Mouse (Mus musculus) G1E (cell line): ENCODE measurements at regions not wholly inside any gene's neighbourhood (a gene's known extent, or its start where the extent isn't known, plus 50 kb on each side); places are given as distances from the start of the nearest gene placed in this dataset.

ENCODE experiments used
- ATAC-seq: 2 replicates; pipeline ENCODE4 v1.8.0; 2016; ENCODE audit warnings: mild to moderate bottlenecking; ENCODE audit not compliant: insufficient number of reproducible peaks, poor library complexity, low FRiP score, severe bottlenecking; ENCODE audit errors: extremely low read depth
- DNase-seq: peaks from one replicate; pipeline ENCODE4 v3.0.0; 2012; ENCODE audit warnings: low spot score
- H3K27me3 ChIP-seq: 2 replicates; pipeline ENCODE4 v1.6.1; 2012; ENCODE audit warnings: mild to moderate bottlenecking, low read length, inconsistent platforms; ENCODE audit not compliant: insufficient read depth
- H3K36me3 ChIP-seq: replicated peaks from 2 replicates; pipeline ENCODE3; 2012; ENCODE audit warnings: mild to moderate bottlenecking, inconsistent platforms
- H3K4me1 ChIP-seq: 2 replicates; pipeline ENCODE4 v1.6.1; 2012; ENCODE audit warnings: low read depth, low read length, inconsistent platforms, mixed read lengths; ENCODE audit not compliant: insufficient read depth
- H3K4me3 ChIP-seq: 2 replicates; pipeline ENCODE4 v1.5.1; 2012; ENCODE audit warnings: low read depth, mild to moderate bottlenecking, inconsistent platforms, low read length, moderate library complexity, mixed read lengths
- H3K9me3 ChIP-seq: replicated peaks from 2 replicates; pipeline ENCODE4 v1.6.1; 2012; ENCODE audit warnings: inconsistent platforms
- CTCF ChIP-seq: IDR thresholded peaks from 2 replicates; pipeline ENCODE4 v1.5.1; 2012; ENCODE audit warnings: low read depth, low read length, inconsistent platforms, mixed read lengths
- GATA1 ChIP-seq: IDR thresholded peaks from 2 replicates; pipeline ENCODE4 v1.6.1; 2012; ENCODE audit warnings: borderline replicate concordance, low read length, inconsistent platforms, mixed read lengths
- GATA2 ChIP-seq: IDR thresholded peaks from 2 replicates; pipeline ENCODE4 v1.6.1; 2012; ENCODE audit warnings: low read depth, low read length, inconsistent platforms, borderline replicate concordance
- POLR2AphosphoS5 ChIP-seq: IDR thresholded peaks from 2 replicates; pipeline ENCODE4 v1.6.1; 2012; ENCODE audit warnings: low read depth, low read length, inconsistent platforms; ENCODE audit not compliant: insufficient replicate concordance
- TAL1 ChIP-seq: conservative IDR thresholded peaks from 2 replicates; pipeline ENCODE4 v1.6.1; 2012; ENCODE audit warnings: low read depth, low read length, inconsistent platforms, mixed read lengths

GRCm38 (mm10) chr5:106002330-106002729, 126.0 kb downstream of the Zfp326 start:
- peaks cover 40% of the 10 kb centered on the region for H3K9me3 ChIP-seq

GRCm38 (mm10) chr5:105994218-105994617, 117.9 kb downstream of the Zfp326 start:
- no peak overlapping the region for H3K4me3 ChIP-seq
- no peaks in the 10 kb centered on the region for H3K36me3 ChIP-seq
- no peak for ATAC-seq
- TF ChIP-seq TAL1 (no peak), GATA2 (no peak), GATA1 (no peak), POLR2AphosphoS5 (no peak), CTCF (no peak)
- DNase-seq: no peak
- peaks cover 53% of the 10 kb centered on the region for H3K9me3 ChIP-seq
- H3K4me1 ChIP-seq: no peaks in the 10 kb centered on the region
- H3K27me3 ChIP-seq: no peaks in the 10 kb centered on the region

More at GRCm38 (mm10) chr5:106002330-106002729, 126.0 kb downstream of the Zfp326 start:
- H3K36me3 ChIP-seq: no peaks in the 10 kb centered on the region
- ATAC-seq: no peak
- DNase-seq: no peak
- H3K4me1 ChIP-seq: no peaks in the 10 kb centered on the region
- no peak for TF ChIP-seq POLR2AphosphoS5
- no peak for TF ChIP-seq TAL1
- H3K4me3 ChIP-seq: no peak overlapping the region
- H3K27me3 ChIP-seq: no peaks in the 10 kb centered on the region

GRCm38 (mm10) chr5:105993066-105993760, 116.8 kb downstream of the Zfp326 start:
- TF ChIP-seq CTCF (no peak), TAL1 (no peak), GATA2 (no peak), POLR2AphosphoS5 (no peak), GATA1 (no peak)
- ATAC-seq (no peak), DNase-seq (no peak)
- Histone ChIP-seq H3K27me3 (no peaks in the 10 kb centered on the region), H3K4me3 (no peak overlapping the region), H3K36me3 (no peaks in the 10 kb centered on the region), H3K4me1 (no peaks in the 10 kb centered on the region), H3K9me3 (peaks cover 56% of the 10 kb centered on the region)

- no peak overlapping the region for H3K4me3 ChIP-seq
- no peaks in the 10 kb centered on the region for H3K36me3 ChIP-seq
- H3K9me3 ChIP-seq: peaks cover 49% of the 10 kb centered on the region
- TF ChIP-seq GATA2 (no peak), GATA1 (no peak), POLR2AphosphoS5 (no peak), TAL1 (no peak), CTCF (no peak)
- H3K27me3 ChIP-seq: no peaks in the 10 kb centered on the region
- H3K4me1 ChIP-seq: no peaks in the 10 kb centered on the region
- ATAC-seq (no peak), DNase-seq (no peak)
Measured at GRCm38 (mm10) chr5:105990777-105991176, 114.4 kb downstream of the Zfp326 start.

- no peak for ATAC-seq
- TF ChIP-seq GATA2 (no peak), POLR2AphosphoS5 (no peak), GATA1 (no peak), CTCF (no peak), TAL1 (no peak)
- Histone ChIP-seq H3K9me3 (peaks cover 37% of the 10 kb centered on the region), H3K36me3 (no peaks in the 10 kb centered on the region), H3K4me3 (no peak overlapping the region), H3K27me3 (no peaks in the 10 kb centered on the region), H3K4me1 (no peaks in the 10 kb centered on the region)
- no peak for DNase-seq
Measured at GRCm38 (mm10) chr5:105986401-105986800, 110.0 kb downstream of the Zfp326 start.

- no peak for TF ChIP-seq TAL1
- TF ChIP-seq GATA1: no peak
- ATAC-seq (no peak), DNase-seq (no peak)
- Histone ChIP-seq H3K9me3 (peaks cover 27% of the 10 kb centered on the region), H3K36me3 (no peaks in the 10 kb centered on the region), H3K4me3 (no peak overlapping the region), H3K4me1 (no peaks in the 10 kb centered on the region), H3K27me3 (no peaks in the 10 kb centered on the region)
Measured at GRCm38 (mm10) chr5:105983131-105983530, 106.8 kb downstream of the Zfp326 start.

GRCm38 (mm10) chr5:105976746-105977145, 100.4 kb downstream of the Zfp326 start:
- ATAC-seq: no peak
- TF ChIP-seq POLR2AphosphoS5 (no peak), CTCF (no peak), GATA2 (no peak), TAL1 (no peak)
- Histone ChIP-seq H3K4me3 (no peak overlapping the region), H3K9me3 (peaks cover 38% of the 10 kb centered on the region), H3K4me1 (no peaks in the 10 kb centered on the region), H3K36me3 (no peaks in the 10 kb centered on the region), H3K27me3 (no peaks in the 10 kb centered on the region)
- no peak for DNase-seq
